Mouse (Mus musculus) mature B cell (primary cell): ENCODE results near the gene Casp7.

Source experiments
- in situ Hi-C: fragments of 300-500 bp; cut with MboI; formaldehyde crosslinking; loops from 2 replicates; pipeline ENCODE4 v1.14.3; 2019

Gene Casp7

DNA sequence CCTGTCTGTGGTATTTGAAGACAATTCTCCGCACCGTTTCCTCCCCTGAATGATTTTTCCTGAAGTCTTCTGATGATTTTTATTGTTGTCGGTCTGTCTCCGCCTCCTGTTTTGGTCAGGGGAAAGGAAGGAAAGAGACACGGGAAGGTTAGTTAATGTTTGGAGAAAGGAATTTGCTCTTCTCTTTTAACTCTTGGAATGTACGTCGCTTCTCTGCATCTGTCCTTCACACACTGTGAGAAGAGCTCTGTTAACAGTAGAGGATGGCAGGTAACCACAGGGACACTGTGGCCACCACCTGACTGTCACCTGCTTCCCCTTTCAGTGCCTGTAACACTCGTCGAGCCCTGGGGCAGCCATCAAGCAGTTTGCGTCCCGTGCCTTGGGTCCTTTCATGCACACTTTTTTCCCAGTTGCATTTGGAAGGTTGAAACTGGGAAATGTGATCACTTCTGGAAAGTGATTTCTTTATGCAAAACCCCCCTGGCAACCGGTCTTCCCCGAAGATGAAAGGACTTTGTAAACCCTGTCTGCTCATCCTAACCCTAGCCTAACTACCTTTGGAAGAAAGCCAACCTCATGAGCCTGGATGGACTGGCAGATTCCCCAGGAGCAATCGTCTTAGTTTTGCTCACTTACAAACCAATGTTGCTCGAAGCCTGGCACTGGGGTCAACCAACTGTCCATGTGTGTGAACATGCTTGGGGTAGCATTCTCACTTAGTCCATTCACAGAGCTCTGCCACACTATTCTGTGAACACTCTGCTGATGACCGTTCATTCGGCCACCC is 27.9 kb downstream of the Casp7 start:
- in situ Hi-C loops = no loop called here

DNA sequence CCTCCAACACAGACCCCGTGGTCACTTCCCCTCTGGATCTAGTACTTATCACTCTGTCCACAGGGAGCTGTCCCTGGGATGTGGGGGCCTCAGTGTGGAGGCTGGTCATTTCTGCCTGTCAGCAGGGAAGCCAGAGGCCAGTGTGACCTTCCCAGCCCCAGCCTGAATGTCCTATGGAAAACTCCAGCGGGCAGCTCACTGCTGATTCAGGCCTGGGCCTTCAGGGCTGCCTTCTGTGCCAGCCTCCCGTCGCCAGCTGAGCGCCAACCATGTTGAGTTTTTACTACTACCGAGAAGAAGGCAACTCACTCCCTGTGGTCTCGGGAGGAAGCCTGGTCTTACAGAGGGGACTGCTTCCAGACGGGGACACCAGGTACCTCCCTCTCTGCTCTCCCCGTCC is 28.6 kb downstream of the Casp7 start:
- in situ Hi-C loops = no loop called here

GRCm38 (mm10) chr19:56430369-56430768 is 33.4 kb downstream of the Casp7 start:
- in situ Hi-C loops = no loop called here

GRCm38 (mm10) chr19:56432706-56433105 is 35.8 kb downstream of the Casp7 start:
- in situ Hi-C loops = no loop called here

DNA sequence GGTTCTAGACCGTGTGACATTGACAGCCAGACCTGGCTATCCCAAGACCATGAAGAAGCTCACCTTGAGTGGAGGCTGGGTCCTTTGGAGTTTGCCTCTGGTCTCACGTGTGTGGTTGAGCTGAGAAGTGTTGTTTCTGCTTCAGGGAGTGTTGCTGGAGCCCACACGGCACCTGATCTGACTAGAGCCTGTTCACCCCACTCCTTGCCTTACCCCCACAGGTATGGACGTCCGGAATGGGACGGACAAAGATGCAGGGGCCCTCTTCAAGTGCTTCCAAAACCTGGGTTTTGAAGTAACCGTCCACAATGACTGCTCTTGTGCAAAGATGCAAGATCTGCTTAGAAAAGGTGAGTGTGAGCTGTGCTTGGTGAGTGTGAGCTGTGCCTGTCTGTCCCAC is 36.7 kb downstream of the Casp7 start:
- in situ Hi-C loops = no loop called here

DNA sequence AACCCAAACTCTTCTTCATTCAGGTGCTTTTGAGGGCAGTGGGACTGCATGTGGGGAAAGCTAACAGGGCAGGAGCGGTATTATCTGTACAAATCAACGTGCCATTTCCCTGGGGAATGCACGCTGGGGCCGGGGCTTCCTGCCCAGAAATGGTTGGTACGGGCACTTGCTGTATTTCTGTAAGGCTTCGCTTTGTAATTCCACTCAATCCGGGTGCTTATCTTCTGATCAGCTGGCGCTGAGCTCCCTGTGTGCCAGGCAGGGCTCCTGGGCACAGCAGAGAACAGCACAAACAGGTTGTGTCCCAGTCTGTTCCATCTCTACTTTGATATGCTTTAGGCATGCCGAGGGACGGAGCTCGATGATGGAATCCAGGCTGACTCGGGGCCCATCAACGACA is 39.5 kb downstream of the Casp7 start:
- in situ Hi-C loops = no loop called here

- in situ Hi-C loops = no loop called here
Observed at GRCm38 (mm10) chr19:56438357-56439071, 41.6 kb downstream of the Casp7 start.

- in situ Hi-C loops = no loop called here
Observed at GRCm38 (mm10) chr19:56439072-56439434, 42.1 kb downstream of the Casp7 start.

DNA sequence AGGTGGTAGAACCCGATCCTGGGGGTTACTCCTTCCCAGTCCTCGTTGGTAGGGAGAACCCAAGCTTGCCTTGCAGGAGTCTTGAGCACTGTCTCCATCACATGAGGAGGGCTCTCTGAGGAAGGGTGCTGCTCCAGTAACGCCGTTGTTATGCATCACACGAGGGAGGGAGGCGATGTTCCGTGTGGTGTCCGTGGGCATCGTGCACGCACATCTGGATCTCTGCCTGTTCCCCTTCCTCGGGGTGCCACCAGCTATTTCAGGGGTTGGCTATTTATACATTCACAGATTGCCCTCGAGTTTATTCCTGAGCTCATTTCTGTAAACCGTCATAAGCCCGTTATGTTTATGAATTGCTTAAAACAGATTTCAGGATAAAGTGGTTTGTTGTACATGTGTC is 46.5 kb downstream of the Casp7 start:
- in situ Hi-C loops = no loop called here

DNA sequence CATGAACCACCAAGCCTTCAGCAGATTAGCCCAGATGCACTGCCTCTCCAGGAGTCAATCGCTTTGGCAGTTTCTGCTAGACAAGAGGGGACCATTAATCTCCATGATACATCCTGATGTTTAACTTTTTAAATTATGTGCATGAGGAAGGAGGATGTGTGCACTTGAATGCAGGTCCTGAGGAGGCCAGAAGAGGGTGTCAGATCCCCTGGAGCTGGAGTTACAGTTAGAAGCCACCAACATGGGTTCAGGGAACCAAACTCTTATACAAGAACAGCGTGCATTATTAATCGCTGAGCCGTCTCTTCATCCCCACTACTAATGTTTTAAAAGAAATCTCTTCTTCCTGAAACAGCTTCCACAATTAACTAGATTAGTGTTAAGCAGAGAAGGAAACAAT is 51.9 kb downstream of the Casp7 start:
- in situ Hi-C loops = no loop called here

DNA sequence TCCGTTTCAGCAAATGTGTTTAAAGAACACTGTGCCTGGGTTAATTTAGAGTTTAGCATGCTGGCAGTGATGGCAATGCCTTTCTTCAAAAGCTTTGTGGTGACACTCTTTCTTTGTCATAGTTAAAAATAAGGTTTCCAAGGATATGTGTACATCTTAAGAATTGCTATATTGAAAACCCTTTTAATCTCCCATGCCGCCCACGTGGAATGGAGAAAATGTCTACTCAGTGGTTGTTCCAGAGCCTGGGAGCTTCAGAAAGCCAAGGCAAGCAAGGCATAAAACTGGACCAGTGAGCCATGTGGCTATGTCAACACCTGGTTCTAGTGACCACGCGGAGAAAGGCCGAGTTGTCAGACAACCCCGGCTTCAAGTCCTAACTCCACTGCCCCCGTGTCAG is 52.6 kb downstream of the Casp7 start:
- in situ Hi-C loops = no loop called here

DNA sequence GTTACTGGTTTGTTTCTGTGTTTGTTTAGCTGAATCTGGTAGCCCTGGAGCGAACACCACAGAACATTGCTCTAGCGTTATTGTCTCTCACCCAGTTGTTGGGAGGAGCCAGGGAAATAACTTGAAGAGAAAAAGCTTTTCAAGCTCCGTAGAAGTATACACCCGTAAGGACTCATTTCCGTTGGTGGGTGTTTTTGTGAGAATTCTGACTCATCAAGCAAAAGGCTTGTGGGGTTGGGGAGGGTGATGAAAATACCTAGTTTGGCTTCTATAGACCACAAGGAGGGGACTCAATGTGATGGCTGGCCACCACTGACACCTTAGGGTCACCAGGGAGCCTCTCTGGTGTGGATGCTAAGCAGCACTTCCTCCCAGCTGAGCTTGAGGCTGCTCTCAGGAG is 54.0 kb downstream of the Casp7 start:
- in situ Hi-C loops = no loop called here

DNA sequence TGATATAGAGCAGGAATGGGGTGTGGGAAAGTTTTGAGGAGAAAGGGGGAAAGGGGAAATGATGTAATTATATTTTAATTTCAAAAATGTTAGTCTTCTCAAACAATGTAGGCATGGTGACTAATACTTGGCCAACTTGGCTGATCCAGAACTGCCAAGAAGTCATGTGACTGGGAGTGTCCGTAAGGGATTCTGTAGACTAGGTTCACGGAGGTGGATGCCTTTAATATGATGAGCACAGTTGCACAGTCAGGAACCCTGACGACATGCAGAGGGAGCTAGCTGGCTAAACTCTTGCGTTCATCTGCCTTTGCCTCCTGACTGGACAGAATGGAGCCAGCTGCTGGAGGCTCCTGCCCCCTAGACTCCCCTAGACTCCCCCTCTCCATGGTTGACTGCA is 54.9 kb downstream of the Casp7 start:
- in situ Hi-C loops = no loop called here

DNA sequence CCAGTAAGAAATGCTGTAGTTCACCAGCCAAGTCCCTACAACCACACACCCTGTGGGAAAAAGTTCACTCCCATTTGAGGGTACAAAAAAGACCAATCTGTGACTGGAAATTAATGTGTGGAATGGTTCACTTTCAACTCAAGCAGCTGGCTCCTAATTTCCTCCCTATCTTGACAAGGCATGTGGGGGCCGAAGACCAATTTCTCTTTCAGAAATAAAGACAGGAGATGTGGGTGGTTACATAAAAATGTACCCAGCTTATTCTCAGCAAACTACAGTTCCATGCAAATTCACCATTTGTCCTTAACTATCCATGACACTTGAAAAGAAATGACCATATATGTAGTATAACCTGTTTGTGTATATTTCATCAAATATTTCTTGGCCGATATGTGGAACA is 55.5 kb downstream of the Casp7 start:
- in situ Hi-C loops = no loop called here

GRCm38 (mm10) chr19:56454862-56455261 is 57.9 kb downstream of the Casp7 start:
- in situ Hi-C loops = no loop called here

DNA sequence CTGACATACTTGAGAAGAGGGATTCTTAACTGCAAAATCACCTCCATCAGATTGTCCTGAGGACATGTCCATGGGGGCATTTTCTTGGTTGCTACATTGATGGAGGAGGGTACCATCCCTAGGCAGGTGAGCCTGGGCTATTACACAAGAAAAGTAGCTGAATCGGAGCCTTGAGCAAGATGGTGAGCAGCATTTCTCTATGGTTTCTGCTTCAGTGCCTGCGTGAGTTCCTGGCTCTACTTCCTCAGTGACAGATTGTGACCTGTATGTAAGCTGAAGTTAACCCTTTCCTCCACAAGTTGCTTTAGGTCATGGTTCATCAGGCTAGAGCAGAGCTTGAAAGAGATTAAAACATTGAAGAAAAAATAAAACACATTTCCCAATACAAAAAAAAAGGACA is 58.4 kb downstream of the Casp7 start:
- in situ Hi-C loops = no loop called here

DNA sequence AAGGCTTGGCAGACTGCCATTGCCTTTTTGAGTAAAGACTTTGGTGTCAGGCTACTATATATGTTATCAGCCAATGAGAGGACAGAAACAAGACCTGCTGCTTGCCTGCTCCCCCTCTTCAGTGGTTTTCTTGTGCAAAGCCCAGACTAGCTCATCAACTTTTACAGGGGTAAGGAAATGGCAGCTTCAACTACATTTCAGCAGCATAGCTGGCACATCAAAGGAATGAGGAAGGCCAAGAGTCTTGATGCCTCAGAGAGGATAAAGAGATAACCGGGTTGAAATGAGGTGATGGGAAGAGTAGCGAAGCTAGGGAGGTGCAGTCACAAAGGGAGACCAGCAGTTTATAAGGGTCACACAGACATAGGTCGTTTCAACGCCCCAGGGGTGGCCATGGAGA is 60.6 kb downstream of the Casp7 start:
- in situ Hi-C loops = no loop called here

- in situ Hi-C loops = no loop called here
Observed at GRCm38 (mm10) chr19:56459154-56460050, 62.5 kb downstream of the Casp7 start.

GRCm38 (mm10) chr19:56460241-56460640 is 63.3 kb downstream of the Casp7 start:
- in situ Hi-C loops = no loop called here

GRCm38 (mm10) chr19:56461522-56462101 is 64.7 kb downstream of the Casp7 start, which contains the start of gene Plekhs1:
Plekhs1 (plus strand) TSS chr19:56461640.
- in situ Hi-C loops = no loop called here

- in situ Hi-C loops = no loop called here
Observed at GRCm38 (mm10) chr19:56462786-56463185, 65.9 kb downstream of the Casp7 start.

DNA sequence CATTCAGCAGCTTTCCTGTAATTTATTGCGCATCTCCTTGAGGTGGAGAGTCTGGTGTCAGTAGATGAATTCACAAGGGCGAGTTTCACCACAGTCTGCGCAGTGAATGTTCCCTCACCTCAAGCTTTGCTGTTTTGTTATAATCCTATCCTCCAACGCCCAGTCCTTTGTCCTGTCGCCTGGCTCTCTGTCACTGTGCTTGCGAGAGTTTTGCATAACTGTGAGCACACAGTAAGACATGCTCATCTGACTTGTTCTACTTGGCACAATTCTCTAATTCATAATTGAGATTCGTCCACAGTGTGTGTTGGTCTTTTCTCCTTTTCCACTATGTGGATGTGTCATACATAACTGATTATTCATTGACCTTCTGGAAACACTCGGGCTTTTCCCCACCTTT is 69.6 kb downstream of the Casp7 start:
- in situ Hi-C loops = no loop called here
